Mouse (Mus musculus) MEL (cell line): Measurements from ENCODE around the gene Tssk4.
A peak's percentile ranks its signal among the peaks of the same experiment; 100 is the strongest.

Experiments
- EP300 ChIP-seq, 2 experiments: IDR thresholded peaks; 2 replicates each; pipeline ENCODE4 v1.6.1; 2011; ENCODE audit warnings: improper control_type of control experiment in 2 of 2, low read length in 2 of 2, low read depth in 1 of 2, mild to moderate bottlenecking in 1 of 2
- GATA1 ChIP-seq: IDR thresholded peaks from 2 replicates; pipeline ENCODE4 v1.6.1; 2011; ENCODE audit warnings: low read depth, low read length, improper control_type of control experiment
- MAZ ChIP-seq: IDR thresholded peaks from 2 replicates; pipeline ENCODE4 v1.6.1; 2012; ENCODE audit warnings: low read depth, mild to moderate bottlenecking, inconsistent platforms, low read length, improper control_type of control experiment
- POLR2A ChIP-seq, 2 experiments: IDR thresholded peaks; 2 replicates each; pipeline ENCODE4 v1.6.1; 2011 to 2012; ENCODE audit warnings: low read length in 2 of 2, mild to moderate bottlenecking in 2 of 2, control low read depth in 1 of 2, improper control_type of control experiment in 1 of 2, low read depth in 1 of 2, moderate library complexity in 1 of 2; ENCODE audit not compliant: control insufficient read depth in 1 of 2, insufficient read depth in 1 of 2, poor library complexity in 1 of 2

- peak; percentile 84 for TF ChIP-seq GATA1
- no peak for TF ChIP-seq MAZ
- TF ChIP-seq EP300 (IDR thresholded peaks at IDR 0.05; ENCODE audit: low read depth in 1 of 2, low read length in 2 of 2) = peak in 1 of 2 experiments; percentile 42; a peak in 2 of 4 replicates
- peak in 1 of 2 experiments; percentile 40; a peak in 1 of 4 replicates for TF ChIP-seq POLR2A (IDR thresholded peaks at IDR 0.05; ENCODE audit: control insufficient read depth in 1 of 2, insufficient read depth in 1 of 2, low read depth in 1 of 2, low read length in 2 of 2, poor library complexity in 1 of 2)
Measured at GRCm38 (mm10) chr14:55614565-55615178, 35.3 kb upstream of the Tssk4 start.
